Mouse (Mus musculus): ENCODE data around the gene Chst1.

Chst1 gene

DNA sequence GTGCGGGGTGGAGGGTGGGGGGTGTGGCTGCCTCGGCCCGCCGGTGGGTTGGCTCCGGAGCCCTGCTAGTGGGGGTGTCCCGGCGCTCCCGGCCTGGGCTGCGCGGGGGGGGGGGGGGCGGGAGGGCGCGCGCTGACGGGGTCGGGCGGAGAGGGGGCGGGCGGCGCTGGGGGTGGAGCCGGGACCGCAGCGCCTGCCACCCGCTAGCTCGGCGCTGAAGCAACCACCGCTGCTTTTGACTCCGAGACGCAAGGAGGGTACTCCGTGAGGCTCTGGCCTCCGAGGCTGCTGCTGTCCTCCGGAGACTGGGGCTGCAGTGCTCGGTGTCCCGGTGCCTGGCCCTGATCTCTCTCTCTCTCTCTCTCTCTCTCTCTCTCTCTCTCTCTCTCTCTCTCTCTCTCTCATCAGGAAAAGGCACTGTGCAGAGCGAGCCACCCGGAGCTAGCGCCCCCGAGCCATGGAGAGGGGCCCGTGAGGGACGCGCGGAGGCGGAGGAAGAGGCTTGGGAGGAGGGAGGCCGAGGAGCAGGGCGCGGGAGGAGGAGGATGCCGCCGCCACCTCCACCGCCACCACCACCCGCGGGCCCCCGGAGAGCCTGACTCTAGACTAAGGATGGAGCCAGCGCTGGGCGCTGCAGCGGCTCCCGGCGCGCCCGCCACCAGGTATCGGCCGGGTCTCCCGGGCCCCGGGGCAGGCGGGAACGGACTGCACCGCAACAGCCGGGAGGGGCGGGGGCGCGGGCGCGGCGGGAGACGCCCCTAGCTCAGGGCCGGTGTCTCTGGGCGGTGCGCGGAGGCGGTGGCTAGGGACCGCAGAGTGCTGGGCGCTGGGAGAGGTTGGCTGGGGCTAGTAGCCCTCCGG lies at the start of gene Chst1:
Gene Chst1, plus strand, starts transcription at position 221 of the 861 bp plus-strand sequence.
- DNase-seq, result peak; percentile 53

DNA sequence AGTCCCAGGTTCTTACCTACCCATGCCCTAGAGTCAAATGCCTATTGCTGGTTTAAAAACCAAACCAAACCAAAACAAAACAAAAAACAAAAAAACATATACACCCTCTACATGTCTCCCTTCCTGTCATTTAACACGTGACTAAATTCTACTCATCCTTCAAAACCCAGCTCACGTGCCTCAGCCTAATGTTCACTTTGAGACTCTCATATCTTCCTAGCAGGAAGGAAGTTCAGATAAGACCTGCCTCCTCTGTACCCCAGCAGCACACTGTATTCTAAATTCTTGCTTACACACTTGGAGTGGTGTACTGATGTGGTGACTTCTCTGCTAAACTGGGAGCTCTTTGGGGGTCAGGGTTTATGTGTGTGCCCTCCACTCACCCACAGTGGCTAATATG lies 49.5 kb upstream of the Chst1 start:
- DNase-seq, result no peak

DNA sequence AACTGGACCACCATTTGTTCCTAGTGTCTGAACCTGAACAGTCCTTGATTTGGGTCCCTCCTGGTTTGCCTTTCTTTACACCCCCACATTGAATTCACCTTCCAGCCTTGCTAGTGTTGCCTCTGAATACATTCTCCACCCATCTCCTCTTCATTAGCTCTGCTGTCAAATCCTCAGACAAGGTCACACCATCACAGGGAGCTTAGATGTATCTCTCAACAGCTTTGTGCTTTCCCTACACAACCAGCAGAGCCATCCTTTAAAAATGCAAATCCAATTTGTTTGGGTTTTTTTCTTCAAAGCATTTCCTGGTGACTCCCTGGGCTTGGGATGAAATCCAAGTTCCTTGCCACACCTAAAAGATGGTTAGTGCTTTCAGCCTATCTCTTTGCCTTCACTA lies 45.0 kb upstream of the Chst1 start:
- DNase-seq, result no peak

DNA sequence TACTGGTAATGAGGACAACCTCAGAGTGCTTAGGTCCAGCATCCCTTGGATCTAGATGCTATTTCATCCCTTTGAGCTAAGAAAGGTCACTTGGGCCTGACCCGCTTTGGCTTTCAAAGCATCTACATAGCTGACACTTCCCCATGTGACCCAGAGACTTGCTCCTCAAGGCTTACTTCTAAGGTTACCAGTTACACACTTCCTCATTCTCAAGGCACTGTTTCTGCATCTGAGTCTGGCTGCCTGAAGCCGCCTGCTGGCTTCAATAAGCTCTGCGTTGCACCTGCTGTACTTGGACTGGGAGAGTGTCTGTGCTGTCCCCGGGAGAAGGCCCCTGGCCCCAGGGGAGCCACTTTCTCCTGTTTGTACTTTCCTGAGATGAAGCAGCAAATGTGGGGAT lies 36.6 kb upstream of the Chst1 start:
- DNase-seq, result no peak

DNA sequence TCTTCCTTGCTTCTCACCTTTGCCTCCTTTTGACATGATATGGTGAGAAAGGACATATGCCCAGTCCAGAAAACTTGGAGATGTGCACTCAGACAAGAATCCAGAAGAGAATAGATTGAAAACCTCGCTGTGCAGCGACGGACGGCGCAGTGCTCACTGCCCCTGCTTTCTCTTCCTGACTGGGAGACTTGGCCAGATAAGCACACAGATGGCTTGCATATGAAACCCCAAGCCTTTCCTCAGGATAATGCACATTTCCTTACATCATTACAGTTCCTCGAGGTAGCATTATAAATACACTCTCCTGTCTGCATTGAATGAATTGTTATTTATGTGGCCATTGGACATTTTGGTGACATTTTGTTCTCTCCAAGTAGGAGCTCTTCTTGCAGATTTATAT lies 28.9 kb upstream of the Chst1 start:
- no peak for DNase-seq

DNA sequence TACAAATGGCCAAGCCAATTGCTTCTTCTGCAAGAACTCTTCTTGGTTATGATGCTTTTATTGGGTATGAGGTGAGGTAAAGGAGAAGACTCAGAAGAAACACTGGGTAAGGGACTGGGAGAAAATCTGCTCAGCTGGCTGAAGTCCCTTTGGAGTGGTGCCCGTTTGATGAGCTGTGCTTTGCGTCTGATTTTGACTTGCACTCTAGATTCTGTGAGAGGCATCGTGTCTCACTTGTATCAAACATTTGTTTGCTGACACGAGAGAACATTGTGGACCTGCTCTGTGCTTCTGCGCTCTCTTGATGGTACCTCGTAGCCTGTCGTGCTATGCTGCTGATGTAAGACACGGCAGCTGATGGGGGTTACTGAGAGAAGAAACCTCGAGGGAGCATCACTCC lies 21.7 kb upstream of the Chst1 start:
- peak; percentile 16 for DNase-seq

DNA sequence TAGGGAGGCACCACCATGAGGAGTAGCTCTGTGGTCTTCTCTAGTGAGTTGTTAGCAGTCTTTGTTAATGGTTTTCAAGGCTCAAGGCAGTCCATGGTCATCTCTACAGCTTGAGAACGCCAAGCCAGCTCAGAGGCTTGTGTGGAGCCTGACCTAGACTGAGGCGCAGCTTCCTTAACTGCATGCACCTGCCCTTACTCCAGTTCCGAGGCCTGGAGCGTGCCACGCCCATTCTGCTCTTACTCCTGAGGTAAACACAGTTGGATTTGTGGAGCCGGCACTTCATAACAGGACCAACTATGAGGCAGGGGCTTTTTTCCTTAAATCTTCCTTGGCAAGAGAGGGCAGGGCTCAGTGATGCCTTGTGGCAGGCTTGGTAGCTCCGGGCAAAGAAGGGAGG lies 18.2 kb upstream of the Chst1 start:
- no peak for DNase-seq

DNA sequence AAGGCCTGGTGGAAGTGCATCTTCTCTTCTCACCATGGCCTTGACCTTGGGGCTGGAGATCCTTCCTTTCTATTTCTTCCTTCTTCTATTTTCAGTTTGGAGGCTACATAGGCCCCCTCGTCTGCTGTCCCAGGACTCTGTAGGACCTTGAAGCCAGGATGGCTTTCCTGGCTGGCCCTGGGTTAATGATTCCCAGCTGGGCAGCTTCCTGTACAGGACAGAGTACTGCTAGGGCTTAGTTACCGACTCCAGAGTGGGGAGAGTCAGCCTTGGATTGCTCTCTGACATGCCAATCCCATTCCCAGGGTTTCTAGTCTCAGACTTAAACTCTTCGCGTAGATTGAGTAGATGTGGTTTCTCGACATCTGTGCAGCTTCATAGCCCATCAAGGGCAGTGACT lies 16.9 kb upstream of the Chst1 start:
- DNase-seq, result no peak

DNA sequence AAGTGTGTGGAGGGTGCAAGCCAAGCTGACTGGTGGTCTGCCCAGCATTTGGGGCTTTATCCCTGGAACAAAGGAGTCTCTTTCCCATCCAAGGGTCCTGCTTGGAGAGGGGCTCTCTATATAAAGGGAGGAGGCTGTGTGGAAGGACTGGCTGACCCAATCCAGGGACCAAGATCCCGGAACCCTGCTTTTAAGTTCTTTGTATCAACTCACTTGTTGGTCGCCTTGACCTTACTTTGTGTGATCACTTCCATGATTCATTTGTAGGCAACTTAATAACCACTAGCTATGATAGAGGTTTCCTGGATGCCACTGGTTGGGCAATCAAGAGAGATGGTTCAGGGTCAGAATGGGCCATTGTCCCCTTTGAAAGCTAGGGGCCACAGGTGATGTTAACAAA lies 11.7 kb upstream of the Chst1 start:
- no peak for DNase-seq

DNA sequence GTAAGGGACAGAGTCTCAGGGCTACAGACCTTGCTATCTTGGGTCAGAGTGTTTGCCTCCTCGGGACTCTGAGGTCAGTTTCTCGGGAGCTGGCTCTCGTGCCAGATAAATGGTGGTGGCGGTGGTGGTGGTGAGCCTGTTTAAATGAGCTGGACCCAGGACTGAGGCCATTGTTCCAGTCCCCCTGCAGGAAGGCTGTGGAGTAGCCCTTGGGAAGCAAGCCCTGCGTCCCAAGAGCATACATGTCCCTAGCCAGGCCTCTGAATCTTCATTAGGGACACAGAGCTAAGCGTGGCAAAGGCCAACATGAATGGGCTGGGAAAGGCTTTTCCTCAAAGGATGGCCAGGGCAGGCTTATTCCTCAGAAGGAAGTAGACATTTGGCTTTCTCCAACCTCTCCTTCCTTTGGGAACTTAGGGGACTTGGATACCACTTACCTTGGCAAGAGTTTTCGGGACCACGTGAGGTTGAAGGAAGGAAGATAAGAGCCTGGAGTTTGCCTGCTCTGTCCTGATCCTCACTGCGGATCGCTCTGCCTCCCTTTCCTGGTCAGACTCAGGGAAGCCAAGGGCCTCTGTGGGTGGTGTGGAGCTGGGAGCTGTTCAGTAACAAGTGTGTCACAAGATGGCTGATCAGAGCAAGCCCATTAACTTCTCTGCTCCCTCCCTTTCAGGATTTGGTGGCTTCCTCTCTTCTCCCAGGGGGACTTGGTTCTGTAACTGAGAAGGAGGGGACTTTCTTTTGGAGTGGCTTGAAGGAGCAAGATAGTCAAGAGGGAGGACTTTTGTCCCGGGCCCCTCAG lies 4.4 kb upstream of the Chst1 start:
- no peak for DNase-seq

DNA sequence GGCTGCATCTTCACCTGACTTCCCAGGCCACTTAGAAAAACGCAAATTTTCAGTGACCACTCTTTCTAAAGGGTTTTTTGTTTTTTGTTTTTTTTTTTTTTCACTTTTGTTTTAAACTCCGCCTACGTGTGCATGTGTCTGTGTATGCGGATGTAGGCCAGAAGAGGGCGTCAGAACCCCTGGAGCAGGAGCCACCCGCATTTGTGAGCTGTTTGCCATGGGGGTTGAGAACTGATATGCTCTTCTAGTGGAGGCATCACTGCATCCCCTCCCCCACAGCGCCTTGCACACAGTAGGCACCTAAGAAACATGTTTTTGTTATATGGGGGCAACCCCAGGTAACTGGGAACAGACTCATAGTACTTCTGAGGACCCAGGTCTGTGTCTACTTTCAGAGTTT lies 2.2 kb upstream of the Chst1 start:
- peak; percentile 48 for DNase-seq

DNA sequence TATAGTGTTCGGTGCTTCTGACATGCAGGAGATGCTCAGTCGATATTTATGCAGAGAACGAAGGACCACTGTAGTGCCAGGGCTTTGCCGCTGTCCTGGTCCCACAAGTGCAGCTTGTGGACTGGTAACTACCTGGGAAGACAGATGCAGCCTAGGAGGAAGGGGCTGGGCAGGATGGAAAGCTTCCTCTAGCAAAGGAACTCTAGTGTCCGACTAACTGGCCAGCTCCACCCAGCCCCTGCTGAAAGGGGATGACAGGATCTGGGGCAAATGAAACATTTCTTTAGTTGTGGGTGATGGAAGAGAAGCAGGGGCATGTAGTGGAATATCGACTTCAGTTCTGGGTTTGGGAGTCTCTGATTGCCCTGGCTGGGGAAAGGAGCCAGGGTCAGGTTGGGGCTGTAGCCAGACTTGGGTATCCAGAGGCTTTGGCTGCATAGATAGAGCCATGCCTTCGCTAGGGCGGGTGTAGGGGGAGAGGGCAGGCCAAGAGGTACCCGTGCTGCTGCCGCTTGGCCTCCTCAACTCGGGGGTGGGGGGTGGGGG lies 493 bp upstream of the Chst1 start:
- DNase-seq, result no peak

DNA sequence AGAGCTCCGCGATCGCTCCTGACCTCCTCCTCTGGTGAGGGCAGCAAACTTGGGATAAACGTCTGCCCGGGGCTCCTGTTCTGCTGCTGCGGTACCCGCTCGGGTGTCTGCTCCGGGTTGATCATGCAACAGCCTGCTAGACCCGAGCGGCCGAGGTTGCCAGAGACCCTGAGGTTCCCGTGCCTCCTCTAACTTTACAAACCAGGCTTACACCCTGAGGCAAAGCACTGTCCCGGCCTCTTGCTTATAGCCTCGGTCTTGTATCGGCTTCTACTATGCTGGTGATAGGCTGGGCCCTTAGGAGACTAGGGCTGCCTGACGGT lies 802 bp downstream of the Chst1 start:
- no peak for DNase-seq

DNA sequence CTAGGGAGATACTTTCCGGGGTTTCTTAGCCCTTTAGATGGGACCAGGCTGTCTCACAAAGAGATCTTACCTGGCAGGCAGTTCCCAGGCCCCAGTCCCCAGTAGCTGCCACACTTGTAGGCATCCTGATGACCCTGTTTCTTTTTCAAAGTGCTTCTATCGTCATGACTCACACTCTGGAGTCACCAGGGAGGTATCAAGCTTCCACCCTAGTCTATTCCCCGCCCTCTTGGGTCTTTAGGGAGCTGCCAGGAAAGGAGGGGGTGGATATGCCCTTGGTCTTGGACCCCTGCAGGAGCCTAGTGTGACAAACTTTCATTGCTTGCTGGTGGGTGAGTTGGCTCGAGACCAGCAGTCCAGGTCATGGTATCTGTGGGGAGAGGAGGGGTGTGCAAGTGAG lies 1.7 kb downstream of the Chst1 start:
- no peak for DNase-seq

DNA sequence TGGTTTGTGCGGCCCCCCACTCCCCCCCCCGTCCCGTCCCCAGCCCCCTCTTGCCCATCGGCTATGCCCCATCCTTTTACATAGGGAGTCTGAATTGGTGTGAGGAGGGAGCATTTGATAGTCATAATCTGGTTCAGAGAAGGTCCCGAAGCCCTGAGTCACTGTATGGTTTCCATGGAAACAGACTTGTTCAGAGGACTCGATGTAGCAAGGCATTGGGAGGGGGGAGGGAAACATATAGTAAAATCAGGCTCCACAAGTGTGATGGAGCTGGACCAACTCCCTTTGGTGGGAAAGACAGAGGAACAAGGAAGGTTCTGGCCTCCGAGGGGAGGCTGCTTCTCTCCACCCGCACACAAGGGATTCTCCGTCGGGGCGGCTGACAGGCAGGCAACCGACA lies 2.6 kb downstream of the Chst1 start:
- DNase-seq, result no peak

DNA sequence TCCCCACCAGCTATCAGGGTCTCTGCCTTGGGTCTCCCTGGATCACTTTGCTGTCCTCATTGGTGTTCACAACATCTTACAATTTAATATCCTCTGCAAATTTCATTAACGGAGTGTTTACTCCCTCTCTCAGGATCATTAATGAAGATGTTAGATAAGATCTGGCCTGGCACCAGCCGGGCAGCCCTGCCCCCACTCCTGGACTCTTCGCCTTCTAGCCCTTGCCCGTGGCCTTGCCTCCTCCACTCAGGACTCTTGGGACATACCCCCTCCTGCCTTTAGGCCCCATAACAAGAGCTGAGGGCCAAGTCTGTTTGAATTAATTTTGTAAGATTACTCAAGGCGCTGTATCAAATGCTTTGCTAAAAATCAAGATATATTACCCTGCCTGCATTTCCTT lies 4.1 kb downstream of the Chst1 start:
- no peak for DNase-seq

DNA sequence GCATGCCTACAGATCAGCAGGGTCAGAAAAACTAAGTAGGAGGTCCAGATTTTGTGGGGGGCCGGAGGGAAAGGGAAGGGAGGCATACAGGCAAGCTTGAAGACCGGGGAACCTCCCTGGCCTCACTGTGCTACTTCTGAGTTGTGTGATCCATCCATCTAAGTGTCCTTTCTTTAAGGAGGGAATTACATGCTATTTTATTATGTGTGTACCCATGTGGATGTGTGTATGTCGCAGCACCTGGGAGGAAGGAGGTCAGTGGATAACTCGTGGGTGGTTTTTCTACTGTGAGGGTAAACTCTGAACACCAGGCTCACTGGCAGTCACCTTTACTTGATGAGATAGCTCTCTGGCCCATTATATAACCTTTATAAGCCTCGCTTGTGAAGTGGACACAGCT lies 5.1 kb downstream of the Chst1 start:
- no peak for DNase-seq

DNA sequence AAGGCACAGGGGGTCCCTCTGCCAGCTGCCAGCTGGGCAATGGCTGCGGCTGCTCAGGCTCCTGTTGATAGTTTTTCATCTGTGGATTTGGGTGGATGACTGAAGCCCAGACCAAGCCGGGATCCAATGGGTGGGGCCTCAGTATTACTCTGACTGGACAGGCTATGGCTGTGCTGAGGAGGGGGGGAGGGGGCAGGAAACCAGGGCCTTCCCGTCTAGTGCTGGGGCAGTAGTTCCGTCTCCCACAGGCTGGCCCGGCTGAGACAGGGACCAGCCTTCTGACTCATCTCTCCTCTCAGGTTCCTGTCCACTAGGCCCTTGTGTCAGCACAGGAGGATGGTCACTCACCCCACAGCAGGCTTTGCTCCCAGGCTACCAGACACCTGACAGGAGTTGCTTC lies 6.5 kb downstream of the Chst1 start:
- DNase-seq, result peak; percentile 79

DNA sequence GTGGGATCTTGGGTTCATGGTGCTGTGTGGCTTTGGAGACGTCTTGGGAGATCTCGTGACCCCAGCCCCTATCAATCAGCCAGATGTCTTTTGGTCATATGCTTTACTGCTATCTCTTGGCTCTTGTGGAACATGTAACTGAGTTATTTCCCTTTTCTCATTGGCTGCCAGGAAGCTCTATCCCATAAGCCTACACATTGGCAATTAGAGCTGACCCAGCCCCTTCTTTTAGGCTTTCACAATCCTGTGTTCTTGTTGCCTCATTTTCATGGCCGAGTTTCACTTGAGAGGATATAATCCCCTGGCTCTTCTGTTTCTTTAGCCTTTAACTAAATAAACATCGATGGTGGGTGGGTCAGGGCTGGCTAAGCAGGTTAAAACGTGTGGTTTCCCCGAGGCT lies 7.6 kb downstream of the Chst1 start:
- no peak for DNase-seq

DNA sequence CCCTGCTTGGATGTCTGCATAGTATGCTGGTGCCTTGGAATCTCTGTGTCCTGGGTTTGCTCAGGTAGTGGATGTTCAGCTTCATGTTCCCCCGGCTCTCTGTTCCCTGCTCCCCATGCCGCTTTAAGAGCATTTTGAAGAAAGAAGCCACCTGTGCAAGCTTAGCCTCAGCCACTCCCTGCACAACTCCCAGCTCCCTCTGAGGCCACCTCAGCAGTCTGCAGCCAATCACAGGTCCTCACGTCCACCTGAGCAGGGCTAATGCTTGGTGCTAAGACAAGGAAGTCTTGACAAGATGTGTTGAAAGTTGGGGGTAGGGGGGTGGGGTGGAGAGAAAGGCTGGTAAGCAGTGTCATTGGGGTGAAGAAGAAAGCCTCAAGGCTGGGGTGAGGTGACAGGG lies 8.1 kb downstream of the Chst1 start:
- DNase-seq, result no peak

DNA sequence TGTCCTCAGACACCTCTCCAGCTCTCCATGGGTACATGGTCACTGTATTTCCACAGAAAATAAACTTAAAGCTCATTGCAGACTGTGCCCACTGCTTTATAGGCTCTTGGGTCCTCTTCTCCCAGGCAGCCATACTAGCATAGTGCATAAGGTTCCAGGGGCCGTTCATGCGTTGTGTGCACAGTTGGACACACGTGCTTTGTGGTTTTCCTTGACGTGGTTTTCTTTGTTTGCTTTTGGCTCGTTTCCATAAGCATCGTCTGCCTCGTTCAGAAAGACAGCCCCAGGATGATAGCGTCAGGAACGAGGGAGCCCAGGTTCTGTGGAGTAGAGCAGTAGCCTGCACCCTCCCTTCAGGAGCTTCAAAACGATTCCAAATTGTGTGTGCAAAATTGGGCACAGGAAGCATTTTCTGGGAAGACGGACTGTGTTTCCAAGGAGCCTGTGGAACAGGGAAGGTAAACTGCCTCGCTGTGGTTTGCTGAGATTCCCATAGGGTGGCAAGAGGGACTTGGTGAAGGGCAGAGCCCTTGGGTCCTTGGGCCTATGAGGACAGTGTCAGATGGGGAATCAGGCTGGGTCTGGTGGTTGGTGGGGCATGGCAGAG lies 8.6 kb downstream of the Chst1 start:
- no peak for DNase-seq

DNA sequence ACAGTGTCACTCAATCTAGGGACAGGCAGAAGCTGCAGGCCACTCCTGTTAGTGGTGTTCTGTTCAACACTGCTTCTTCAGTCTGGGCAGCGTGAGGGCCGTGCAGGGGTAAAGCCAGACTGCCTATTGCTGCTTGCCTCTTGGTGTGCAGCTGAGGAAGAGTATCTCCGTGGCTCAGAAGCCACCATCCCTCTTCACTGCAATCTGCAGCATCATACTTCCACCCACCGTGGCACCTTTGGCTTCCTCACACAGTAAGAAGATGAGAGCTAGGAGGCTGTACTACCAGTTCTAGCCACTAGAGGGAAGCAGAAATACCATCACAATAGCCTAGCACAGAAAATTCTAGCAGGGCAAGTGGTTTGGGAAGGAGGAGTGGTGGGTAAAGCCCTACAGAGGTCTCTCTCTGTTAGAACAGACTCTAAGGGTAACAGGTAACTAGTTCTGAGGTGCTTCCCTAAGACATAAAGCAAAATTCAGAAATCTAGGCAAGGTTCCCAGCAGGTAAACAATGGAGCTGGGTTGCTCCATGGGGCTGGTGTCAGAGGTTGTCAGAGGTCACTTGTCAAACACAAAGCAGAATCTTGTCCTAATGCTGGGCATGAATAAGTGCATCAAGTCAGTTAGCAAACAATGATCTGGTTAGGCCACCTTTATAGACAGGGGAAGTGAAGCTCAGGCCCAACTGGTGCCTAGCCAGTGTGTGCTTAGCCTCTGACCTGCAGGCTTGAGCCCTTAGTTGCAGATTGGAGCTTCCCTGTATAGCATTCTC lies 9.5 kb downstream of the Chst1 start:
- peak; percentile 69 for DNase-seq

Measured in lung, postnatal 10 days (tissue).